Mouse (Mus musculus) ES-Bruce4 (cell line): ENCODE data around the gene Mpp4. TPM values are rescaled to one million over a fixed set of nuclear protein-coding genes. Genes with fewer than 3 reads are reported as not detected.

Experiments used
- H3K27ac ChIP-seq: 2 replicates; pipeline ENCODE4 v1.5.1; 2012; ENCODE audit warnings: low read length, inconsistent platforms; ENCODE audit not compliant: insufficient read depth
- H3K27me3 ChIP-seq: 2 replicates; pipeline ENCODE4 v1.6.1; 2012; ENCODE audit warnings: mild to moderate bottlenecking, low read length, inconsistent platforms; ENCODE audit not compliant: control insufficient read depth, poor library complexity, insufficient read depth, severe bottlenecking
- H3K36me3 ChIP-seq: 2 replicates; pipeline ENCODE4 v1.6.1; 2012; ENCODE audit warnings: inconsistent platforms, mild to moderate bottlenecking, low read length, moderate library complexity; ENCODE audit not compliant: control insufficient read depth, poor library complexity, insufficient read depth, severe bottlenecking
- H3K4me1 ChIP-seq: one replicate; pipeline ENCODE4 v1.8.1; 2011; ENCODE audit warnings: low read length; ENCODE audit not compliant: control insufficient read depth, insufficient read depth
- H3K4me3 ChIP-seq: 2 replicates; pipeline ENCODE4 v1.5.1; 2011; ENCODE audit warnings: low read depth, mild to moderate bottlenecking, low read length
- H3K9ac ChIP-seq: 2 replicates; pipeline ENCODE4 v1.6.1; 2012; ENCODE audit warnings: low read depth, mild to moderate bottlenecking, inconsistent platforms; ENCODE audit not compliant: poor library complexity, severe bottlenecking
- H3K9me3 ChIP-seq: replicated peaks from 2 replicates; pipeline ENCODE4 v1.6.1; 2012; ENCODE audit warnings: mild to moderate bottlenecking, low read length, inconsistent platforms; ENCODE audit not compliant: control insufficient read depth, poor library complexity, insufficient read depth, severe bottlenecking
- CTCF ChIP-seq: IDR thresholded peaks from one replicate; pipeline ENCODE4 v1.8.1; 2011; ENCODE audit warnings: low read depth, low read length
- EP300 ChIP-seq: IDR thresholded peaks from 2 replicates; pipeline ENCODE4 v1.6.1; 2011; ENCODE audit warnings: low read depth, low read length; ENCODE audit not compliant: insufficient read depth
- POLR2A ChIP-seq: IDR thresholded peaks from one replicate; pipeline ENCODE4 v1.8.1; 2011; ENCODE audit warnings: low read length; ENCODE audit not compliant: insufficient read depth
- polyA plus RNA-seq: library from polyadenylated mRNA; stranded (reverse); fragments of >200 nt; gene quantifications from 2 replicates; pipeline ENCODE4 v1.2.4, GENCODE M21; 2011; ENCODE audit warnings: low read depth; ENCODE audit not compliant: missing spikeins, insufficient read depth, insufficient read length

The Mpp4 gene
- polyA plus RNA-seq, 1 experiment = 0.54 TPM

GRCm38 (mm10) chr1:59171875-59172274, 8.7 kb upstream of the Mpp4 start:
- peaks cover 20% of the 10 kb centered on the region for H3K36me3 ChIP-seq
- no peak overlapping the region for H3K27ac ChIP-seq
- H3K4me1 ChIP-seq = no peaks in the 10 kb centered on the region
- no peak overlapping the region for H3K9ac ChIP-seq
- no peak overlapping the region for H3K4me3 ChIP-seq
- TF ChIP-seq EP300 = no peak
- no peak for TF ChIP-seq CTCF
- TF ChIP-seq POLR2A = no peak
- H3K27me3 ChIP-seq = no peaks in the 10 kb centered on the region
- no peaks in the 10 kb centered on the region for H3K9me3 ChIP-seq

- no peak overlapping the region for H3K9ac ChIP-seq
- H3K27me3 ChIP-seq = no peaks in the 10 kb centered on the region
- no peak overlapping the region for H3K4me3 ChIP-seq
- H3K36me3 ChIP-seq = peaks cover 17% of the 10 kb centered on the region
- H3K4me1 ChIP-seq = no peaks in the 10 kb centered on the region
- TF ChIP-seq POLR2A (no peak), CTCF (no peak), EP300 (no peak)
- no peaks in the 10 kb centered on the region for H3K9me3 ChIP-seq
- no peak overlapping the region for H3K27ac ChIP-seq
Measured at GRCm38 (mm10) chr1:59170290-59170689, 7.1 kb upstream of the Mpp4 start.

- no peak overlapping the region for H3K4me3 ChIP-seq
- H3K27me3 ChIP-seq = no peaks in the 10 kb centered on the region
- peaks cover 17% of the 10 kb centered on the region for H3K36me3 ChIP-seq
- no peak overlapping the region for H3K27ac ChIP-seq
- TF ChIP-seq CTCF (no peak), POLR2A (no peak), EP300 (no peak)
- no peaks in the 10 kb centered on the region for H3K9me3 ChIP-seq
- H3K9ac ChIP-seq = no peak overlapping the region
- no peaks in the 10 kb centered on the region for H3K4me1 ChIP-seq
Measured at GRCm38 (mm10) chr1:59169586-59169985, 6.4 kb upstream of the Mpp4 start.

GRCm38 (mm10) chr1:59168556-59168955, 5.4 kb upstream of the Mpp4 start:
- Histone ChIP-seq H3K4me3 (no peak overlapping the region), H3K27ac (no peak overlapping the region), H3K9ac (no peak overlapping the region), H3K27me3 (no peaks in the 10 kb centered on the region), H3K4me1 (no peaks in the 10 kb centered on the region), H3K36me3 (peaks cover 17% of the 10 kb centered on the region), H3K9me3 (no peaks in the 10 kb centered on the region)
- TF ChIP-seq CTCF (no peak), POLR2A (no peak), EP300 (no peak)

- TF ChIP-seq CTCF (no peak), EP300 (no peak), POLR2A (no peak)
- Histone ChIP-seq H3K4me1 (peaks cover 2% of the 10 kb centered on the region), H3K36me3 (peaks cover 12% of the 10 kb centered on the region), H3K27me3 (no peaks in the 10 kb centered on the region), H3K9me3 (no peaks in the 10 kb centered on the region), H3K4me3 (no peak overlapping the region), H3K9ac (no peak overlapping the region), H3K27ac (no peak overlapping the region)
Measured at GRCm38 (mm10) chr1:59167654-59168425, 4.7 kb upstream of the Mpp4 start.

- H3K4me3 ChIP-seq = no peak overlapping the region
- TF ChIP-seq POLR2A (no peak), CTCF (no peak), EP300 (no peak)
- H3K9me3 ChIP-seq = no peaks in the 10 kb centered on the region
- no peaks in the 10 kb centered on the region for H3K27me3 ChIP-seq
- no peak overlapping the region for H3K27ac ChIP-seq
- peaks cover 12% of the 10 kb centered on the region for H3K36me3 ChIP-seq
- no peak overlapping the region for H3K9ac ChIP-seq
- H3K4me1 ChIP-seq = peaks cover 4% of the 10 kb centered on the region
Measured at GRCm38 (mm10) chr1:59166232-59166905, 3.2 kb upstream of the Mpp4 start.
